Mouse (Mus musculus): Measurements from ENCODE around the gene Mfsd6l.

Gene Mfsd6l

GRCm38 (mm10) chr11:68553981-68554471, 2.0 kb upstream of the Mfsd6l start:
- DNase-seq (ENCODE audit: low read depth): peak; percentile 47

GRCm38 (mm10) chr11:68559546-68559945, 3.6 kb downstream of the Mfsd6l start:
- peak; percentile 19 for DNase-seq (ENCODE audit: low read depth)

GRCm38 (mm10) chr11:68561957-68562950, 6.3 kb downstream of the Mfsd6l start:
- no peak for DNase-seq (ENCODE audit: low read depth)

- no peak for DNase-seq (ENCODE audit: low read depth)
Measured at GRCm38 (mm10) chr11:68564356-68565031, 8.5 kb downstream of the Mfsd6l start.

- DNase-seq (ENCODE audit: low read depth): no peak
Measured at GRCm38 (mm10) chr11:68565032-68565429, 9.0 kb downstream of the Mfsd6l start.

- peak; percentile 43 for DNase-seq (ENCODE audit: low read depth)
Measured at GRCm38 (mm10) chr11:68566447-68567059, 10.6 kb downstream of the Mfsd6l start.

GRCm38 (mm10) chr11:68570861-68571260, 14.9 kb downstream of the Mfsd6l start:
- DNase-seq (ENCODE audit: low read depth): no peak

- no peak for DNase-seq (ENCODE audit: low read depth)
Measured at GRCm38 (mm10) chr11:68577076-68577475, 21.1 kb downstream of the Mfsd6l start.

- DNase-seq (ENCODE audit: low read depth): no peak
Measured at GRCm38 (mm10) chr11:68579462-68579881, 23.5 kb downstream of the Mfsd6l start.

- DNase-seq (ENCODE audit: low read depth): no peak
Measured at GRCm38 (mm10) chr11:68580566-68580965, 24.6 kb downstream of the Mfsd6l start.

- no peak for DNase-seq (ENCODE audit: low read depth)
Measured at GRCm38 (mm10) chr11:68583225-68583624, 27.2 kb downstream of the Mfsd6l start.

- no peak for DNase-seq (ENCODE audit: low read depth)
Measured at GRCm38 (mm10) chr11:68583906-68584480, 28.0 kb downstream of the Mfsd6l start.

GRCm38 (mm10) chr11:68585890-68586289, 29.9 kb downstream of the Mfsd6l start:
- peak; percentile 17 for DNase-seq (ENCODE audit: low read depth)

- no peak for DNase-seq (ENCODE audit: low read depth)
Measured at GRCm38 (mm10) chr11:68586721-68587120, 30.7 kb downstream of the Mfsd6l start, which contains the start of gene Ccdc42. Gene Ccdc42, plus strand, starts transcription at chr11:68587021.

GRCm38 (mm10) chr11:68589055-68589809, 33.2 kb downstream of the Mfsd6l start:
- DNase-seq (ENCODE audit: low read depth): peak; percentile 76

- DNase-seq (ENCODE audit: low read depth): no peak
Measured at GRCm38 (mm10) chr11:68591708-68592107, 35.7 kb downstream of the Mfsd6l start.

GRCm38 (mm10) chr11:68593247-68593646, 37.3 kb downstream of the Mfsd6l start:
- DNase-seq (ENCODE audit: low read depth): no peak

GRCm38 (mm10) chr11:68597912-68598311, 41.9 kb downstream of the Mfsd6l start:
- DNase-seq (ENCODE audit: low read depth): no peak

- no peak for DNase-seq (ENCODE audit: low read depth)
Measured at GRCm38 (mm10) chr11:68600551-68601021, 44.6 kb downstream of the Mfsd6l start.

GRCm38 (mm10) chr11:68601486-68601991, 45.6 kb downstream of the Mfsd6l start:
- no peak for DNase-seq (ENCODE audit: low read depth)
